Comparison of ENCODE assay signal across 18 mouse cellular contexts in the genomic region with DNA sequence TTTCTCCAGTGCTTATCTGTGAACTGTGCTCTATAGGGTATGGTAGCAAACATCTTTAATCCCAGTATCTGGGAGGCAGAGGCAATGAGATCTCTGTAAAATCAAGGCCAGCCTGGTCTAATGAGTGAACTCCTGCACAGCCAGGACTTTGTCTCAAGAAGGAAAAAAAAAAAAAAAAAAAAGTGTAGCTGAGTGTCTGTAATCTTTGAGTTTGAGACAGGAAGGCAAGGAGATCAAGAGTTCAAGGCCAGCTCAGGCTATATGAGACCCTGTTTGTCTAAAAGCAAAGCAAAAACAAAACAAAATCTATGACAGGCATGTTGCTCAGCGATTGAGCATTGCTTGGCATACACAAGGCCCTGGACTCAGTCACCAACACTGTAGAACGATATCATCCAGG.
"Had no signal": no experiment of that assay in that cellular context is flagged by ENCODE, and none has a peak within 500 bp of the region (broad histone marks: within the 10 kb centered on the region; RNA-seq: fewer than 3 reads in every experiment).

No protein-coding gene starts in this region.

- DNase-seq: lung, adult 18-20 months; lung, postnatal 14 days; lung, postnatal 36 days; retina, postnatal 1 day; right cerebral cortex, adult 18-20 months; right cerebral cortex, postnatal 14 days; thymus, adult 2 months; thymus, postnatal 25 days; thymus, postnatal 4 days had no signal

- H3K36me3 ChIP-seq: midbrain, embryonic 13.5 days; midbrain, embryonic 15.5 days; neural tube, embryonic 13.5 days; neural tube, embryonic 15.5 days; stomach, embryonic 15.5 days had no signal

- H3K4me1 ChIP-seq: midbrain, embryonic 13.5 days; midbrain, embryonic 15.5 days; neural tube, embryonic 13.5 days; neural tube, embryonic 15.5 days; stomach, embryonic 15.5 days had no signal

- H3K4me2 ChIP-seq: lung, embryonic 14.5 days; midbrain, embryonic 11.5 days; midbrain, embryonic 13.5 days; midbrain, embryonic 15.5 days; neural tube, embryonic 13.5 days; neural tube, embryonic 15.5 days; stomach, embryonic 15.5 days had no signal

- H3K27ac ChIP-seq: midbrain, embryonic 13.5 days; midbrain, embryonic 15.5 days; neural tube, embryonic 13.5 days; neural tube, embryonic 15.5 days; stomach, embryonic 15.5 days; stomach, postnatal 0 days had no signal

- H3K9ac ChIP-seq: lung, embryonic 14.5 days; midbrain, embryonic 13.5 days; midbrain, embryonic 15.5 days; neural tube, embryonic 13.5 days; neural tube, embryonic 15.5 days; stomach, embryonic 15.5 days had no signal

- ATAC-seq: midbrain, embryonic 13.5 days; midbrain, embryonic 15.5 days had no signal

- H3K9me3 ChIP-seq: midbrain, embryonic 13.5 days; midbrain, embryonic 15.5 days; neural tube, embryonic 15.5 days; stomach, embryonic 15.5 days had no signal

- H3K4me3 ChIP-seq: midbrain, embryonic 13.5 days; midbrain, embryonic 15.5 days; neural tube, embryonic 13.5 days; neural tube, embryonic 15.5 days; stomach, embryonic 15.5 days had no signal

- H3K27me3 ChIP-seq: megakaryocyte, embryonic 14.5 days; midbrain, embryonic 13.5 days; midbrain, embryonic 15.5 days; neural tube, embryonic 13.5 days; neural tube, embryonic 15.5 days; stomach, embryonic 15.5 days had no signal
